Mouse (Mus musculus) heart, postnatal 36 days (tissue): ENCODE data around the gene Vav3. TPM values are rescaled to one million over a fixed set of nuclear protein-coding genes. Genes with fewer than 3 reads are reported as not detected.

ENCODE experiments used
- total RNA-seq, 2 experiments: library from RNA; stranded (reverse); gene quantifications; 2 replicates each; pipeline ENCODE4 v1.2.3; 2021

Vav3 gene
- total RNA-seq, 2 experiments from 2014 or later = 5.9 to 6.4 TPM

Other genes with a start within 250 kb of the Vav3 start
- 1 to 10 TPM; 5.3 to 6.4 TPM for gene Slc25a24, start 217.5 kb upstream of the Vav3 start, total RNA-seq